Mouse (Mus musculus) macrophage (primary cell): ENCODE results near the gene Tspan9. TPM values are rescaled to one million over a fixed set of nuclear protein-coding genes. Genes with fewer than 3 reads are reported as not detected.

Experiments used
- H3K27ac ChIP-seq: fragments of 350-480 bp; formaldehyde crosslinking; 2 replicates; pipeline ENCODE4 v1.9.0; 2021
- H3K36me3 ChIP-seq: fragments of 350-480 bp; formaldehyde crosslinking; 2 replicates; pipeline ENCODE4 v1.9.0; 2021; ENCODE audit errors: inconsistent target
- H3K4me3 ChIP-seq: fragments of 350-480 bp; formaldehyde crosslinking; 2 replicates; pipeline ENCODE4 v1.9.0; 2021; ENCODE audit errors: inconsistent target
- H3K79me2 ChIP-seq: fragments of 350-480 bp; formaldehyde crosslinking; 2 replicates; pipeline ENCODE4 v1.9.0; 2021; ENCODE audit errors: inconsistent target
- WGBS: methylation state at CpG from one replicate; pipeline ENCODE4 v1.1.7; 2026; ENCODE audit warnings: inconsistent platforms; ENCODE audit not compliant: missing documents; 5-methylcytosine and 5-hydroxymethylcytosine counted together
- polyA plus RNA-seq: library from polyadenylated mRNA; stranded (reverse); fragments of 250-400 nt; gene quantifications from 3 replicates; pipeline ENCODE4 v1.2.4, GENCODE M21; 2018; ENCODE audit warnings: inconsistent platforms

Tspan9 gene
- polyA plus RNA-seq, 1 experiment from 2014 or later: 0.36 TPM

GRCm38 (mm10) chr6:128002667-128003066, 140.7 kb downstream of the Tspan9 start:
- WGBS: 89% methylated on average over 4 of the region's 4 CpGs
- no peaks in the 10 kb centered on the region for H3K79me2 ChIP-seq
- H3K36me3 ChIP-seq: no peaks in the 10 kb centered on the region
- no peak overlapping the region for H3K27ac ChIP-seq
- H3K4me3 ChIP-seq: no peak overlapping the region

- H3K79me2 ChIP-seq: no peaks in the 10 kb centered on the region
- 97% methylated on average over 10 of the region's 10 CpGs for WGBS
- H3K36me3 ChIP-seq: no peaks in the 10 kb centered on the region
- H3K4me3 ChIP-seq: no peak overlapping the region
- no peak overlapping the region for H3K27ac ChIP-seq
Measured at GRCm38 (mm10) chr6:128002104-128002503, 141.3 kb downstream of the Tspan9 start.

GRCm38 (mm10) chr6:128001587-128001986, 141.8 kb downstream of the Tspan9 start:
- no peaks in the 10 kb centered on the region for H3K79me2 ChIP-seq
- no peaks in the 10 kb centered on the region for H3K36me3 ChIP-seq
- no peak overlapping the region for H3K27ac ChIP-seq
- WGBS: 93% methylated on average over 1 of the region's 1 CpGs
- no peak overlapping the region for H3K4me3 ChIP-seq

- no peaks in the 10 kb centered on the region for H3K36me3 ChIP-seq
- no peak overlapping the region for H3K27ac ChIP-seq
- 88% methylated on average over 3 of the region's 3 CpGs for WGBS
- H3K79me2 ChIP-seq: no peaks in the 10 kb centered on the region
- H3K4me3 ChIP-seq: no peak overlapping the region
Measured at GRCm38 (mm10) chr6:128000777-128001176, 142.6 kb downstream of the Tspan9 start.

GRCm38 (mm10) chr6:127999118-127999517, 144.3 kb downstream of the Tspan9 start:
- no peaks in the 10 kb centered on the region for H3K79me2 ChIP-seq
- no peak overlapping the region for H3K4me3 ChIP-seq
- no peaks in the 10 kb centered on the region for H3K36me3 ChIP-seq
- 76% methylated on average over 2 of the region's 2 CpGs for WGBS
- no peak overlapping the region for H3K27ac ChIP-seq

GRCm38 (mm10) chr6:127996928-127997327, 146.5 kb downstream of the Tspan9 start:
- 87% methylated on average over 4 of the region's 5 CpGs for WGBS
- Histone ChIP-seq H3K36me3 (no peaks in the 10 kb centered on the region), H3K27ac (no peak overlapping the region), H3K79me2 (no peaks in the 10 kb centered on the region), H3K4me3 (no peak overlapping the region)

- WGBS: 95% methylated on average over 8 of the region's 8 CpGs
- no peak overlapping the region for H3K4me3 ChIP-seq
- no peaks in the 10 kb centered on the region for H3K79me2 ChIP-seq
- no peak overlapping the region for H3K27ac ChIP-seq
- H3K36me3 ChIP-seq: no peaks in the 10 kb centered on the region
Measured at GRCm38 (mm10) chr6:127992993-127993392, 150.4 kb downstream of the Tspan9 start.

- no peaks in the 10 kb centered on the region for H3K36me3 ChIP-seq
- H3K79me2 ChIP-seq: no peaks in the 10 kb centered on the region
- H3K27ac ChIP-seq: no peak overlapping the region
- WGBS: 58% methylated on average over 11 of the region's 11 CpGs
- H3K4me3 ChIP-seq: no peak overlapping the region
Measured at GRCm38 (mm10) chr6:127991509-127992176, 151.8 kb downstream of the Tspan9 start.

- no peak overlapping the region for H3K4me3 ChIP-seq
- no peak overlapping the region for H3K27ac ChIP-seq
- H3K36me3 ChIP-seq: no peaks in the 10 kb centered on the region
- WGBS: 91% methylated on average over 10 of the region's 11 CpGs
- H3K79me2 ChIP-seq: no peaks in the 10 kb centered on the region
Measured at GRCm38 (mm10) chr6:127989624-127990212, 153.7 kb downstream of the Tspan9 start.

- WGBS: 91% methylated on average over 12 of the region's 12 CpGs
- H3K27ac ChIP-seq: no peak overlapping the region
- H3K36me3 ChIP-seq: no peaks in the 10 kb centered on the region
- H3K4me3 ChIP-seq: no peak overlapping the region
- H3K79me2 ChIP-seq: no peaks in the 10 kb centered on the region
Measured at GRCm38 (mm10) chr6:127988944-127989494, 154.4 kb downstream of the Tspan9 start.

- 91% methylated on average over 14 of the region's 14 CpGs for WGBS
- H3K79me2 ChIP-seq: no peaks in the 10 kb centered on the region
- no peak overlapping the region for H3K4me3 ChIP-seq
- no peaks in the 10 kb centered on the region for H3K36me3 ChIP-seq
- H3K27ac ChIP-seq: no peak overlapping the region
Measured at GRCm38 (mm10) chr6:127987374-127987773, 156.0 kb downstream of the Tspan9 start.

- WGBS: 78% methylated on average over 9 of the region's 9 CpGs
- H3K4me3 ChIP-seq: no peak overlapping the region
- no peaks in the 10 kb centered on the region for H3K36me3 ChIP-seq
- no peaks in the 10 kb centered on the region for H3K79me2 ChIP-seq
- H3K27ac ChIP-seq: no peak overlapping the region
Measured at GRCm38 (mm10) chr6:127986357-127986756, 157.0 kb downstream of the Tspan9 start.

- WGBS: 76% methylated on average over 8 of the region's 8 CpGs
- no peak overlapping the region for H3K4me3 ChIP-seq
Measured at GRCm38 (mm10) chr6:127981176-127981575, 162.2 kb downstream of the Tspan9 start.

GRCm38 (mm10) chr6:127980381-127981045, 162.9 kb downstream of the Tspan9 start:
- Histone ChIP-seq H3K36me3 (no peaks in the 10 kb centered on the region), H3K79me2 (no peaks in the 10 kb centered on the region), H3K27ac (no peak overlapping the region), H3K4me3 (no peak overlapping the region)
- WGBS: 72% methylated on average over 11 of the region's 11 CpGs

More at GRCm38 (mm10) chr6:127981176-127981575, 162.2 kb downstream of the Tspan9 start:
- Histone ChIP-seq H3K36me3 (no peaks in the 10 kb centered on the region), H3K79me2 (no peaks in the 10 kb centered on the region), H3K27ac (no peak overlapping the region)

- Histone ChIP-seq H3K4me3 (no peak overlapping the region), H3K36me3 (no peaks in the 10 kb centered on the region), H3K79me2 (no peaks in the 10 kb centered on the region), H3K27ac (no peak overlapping the region)
- WGBS: 97% methylated on average over 5 of the region's 5 CpGs
Measured at GRCm38 (mm10) chr6:127979831-127980230, 163.6 kb downstream of the Tspan9 start.
